Mouse (Mus musculus): ENCODE measurements at regions not wholly inside any gene's neighbourhood (a gene's known extent, or its start where the extent isn't known, plus 50 kb on each side); places are given as distances from the start of the nearest gene placed in this dataset.
"Not testable (repeated sequence)": the region's sequence is repeated elsewhere in the genome, so short reads cannot be mapped to it uniquely, and the experiment has no call there.

- TF ChIP-seq EP300, CTCF (IDR thresholded peaks at IDR 0.05; ENCODE audit: low read depth): not testable (repeated sequence)
Measured at GRCm38 (mm10) chr8:28523506-28523905, 1076.0 kb downstream of the Poteg start.

All from heart, postnatal 0 days (tissue).